Mouse (Mus musculus) neural tube, embryonic 11.5 days (tissue): ENCODE data around the gene Smpdl3b. TPM values are rescaled to one million over a fixed set of nuclear protein-coding genes. Genes with fewer than 3 reads are reported as not detected.

Experiments used
- ATAC-seq: fragments of 200-750 bp; cut with Nextera tagmentation; 2 replicates; pipeline ENCODE4 v1.8.0; 2017; ENCODE audit warnings: moderate number of reproducible peaks, mild to moderate bottlenecking, moderate TSS enrichment, moderate library complexity; ENCODE audit not compliant: insufficient read depth, low FRiP score, low TSS enrichment
- DNase-seq: peaks from one replicate; pipeline ENCODE4 v3.0.0-alpha.2; 2015; ENCODE audit warnings: low spot score
- H3K27ac ChIP-seq: fragments of 300-500 bp; sonication (generic); 2 replicates; pipeline ENCODE4 v1.5.1; 2014; ENCODE audit warnings: low read depth, mild to moderate bottlenecking, low read length
- H3K27me3 ChIP-seq: fragments of 300-500 bp; sonication (generic); 2 replicates; pipeline ENCODE4 v1.6.1; 2014; ENCODE audit warnings: mild to moderate bottlenecking, low read length, mixed read lengths; ENCODE audit not compliant: control insufficient read depth, insufficient read depth
- H3K36me3 ChIP-seq: fragments of 300-500 bp; sonication (generic); 2 replicates; pipeline ENCODE4 v1.6.1; 2014; ENCODE audit warnings: mild to moderate bottlenecking, low read length, moderate library complexity, mixed read lengths; ENCODE audit not compliant: control insufficient read depth, insufficient read depth
- H3K4me1 ChIP-seq: fragments of 300-500 bp; sonication (generic); 2 replicates; pipeline ENCODE4 v1.6.1; 2014; ENCODE audit warnings: low read length, mixed read lengths; ENCODE audit not compliant: control insufficient read depth, insufficient read depth
- H3K4me2 ChIP-seq: fragments of 300-500 bp; sonication (generic); 2 replicates; pipeline ENCODE4 v1.6.1; 2014; ENCODE audit warnings: low read depth, mild to moderate bottlenecking, moderate library complexity
- H3K4me3 ChIP-seq: fragments of 300-500 bp; sonication (generic); 2 replicates; pipeline ENCODE4 v1.5.1; 2014; ENCODE audit warnings: low read depth, low read length
- H3K9ac ChIP-seq: fragments of 300-500 bp; sonication (generic); 2 replicates; pipeline ENCODE4 v1.6.1; 2014; ENCODE audit warnings: mild to moderate bottlenecking, low read length
- H3K9me3 ChIP-seq: fragments of 300-500 bp; sonication (generic); 2 replicates; pipeline ENCODE4 v1.6.1; 2016; ENCODE audit warnings: low read length; ENCODE audit not compliant: control insufficient read depth
- WGBS: fragments of 180-500 bp; shearing (Covaris S2); extraction: QIAGEN DNeasy Blood & Tissue Kit; methylation state at CpG from one replicate; pipeline ENCODE4 v1.1.7; 2014; 5-methylcytosine and 5-hydroxymethylcytosine counted together
- polyA plus RNA-seq: library from polyadenylated mRNA; unstranded; fragments of >200 nt; fragmentation: Nextera tagmentation; extraction: Ambion mirVana; gene quantifications from 2 replicates; pipeline ENCODE4 v1.2.1, GENCODE M21; 2014

Smpdl3b gene
- polyA plus RNA-seq, 1 experiment from 2014 or later = 1.8 TPM

DNA sequence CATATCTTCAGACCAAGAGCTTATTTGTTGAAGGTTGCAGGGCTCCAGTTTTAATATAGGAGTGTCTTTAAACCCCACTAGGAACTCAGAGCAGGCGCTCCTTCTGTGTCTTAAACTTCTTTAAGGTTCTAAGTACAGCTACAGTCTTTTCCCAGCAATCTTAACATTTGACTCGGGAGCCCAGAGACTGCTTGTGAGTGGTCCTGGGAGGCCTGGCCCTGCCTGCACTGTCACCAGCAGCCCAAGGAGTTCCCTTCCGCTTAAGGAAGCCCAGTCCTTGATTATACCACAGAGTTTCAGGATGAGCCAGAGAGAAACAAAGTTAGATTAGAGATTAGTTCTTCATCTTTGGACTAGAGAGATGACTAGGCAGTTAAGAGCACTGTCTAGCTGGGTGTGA is 63.7 kb downstream of the Smpdl3b start:
- DNase-seq (no peak), ATAC-seq (no peak)
- no peak overlapping the region for H3K27ac ChIP-seq
- WGBS = 91% methylated on average over 3 of the region's 3 CpGs
- H3K4me1 ChIP-seq = no peaks in the 10 kb centered on the region
- no peaks in the 10 kb centered on the region for H3K9me3 ChIP-seq
- H3K36me3 ChIP-seq = peaks cover 11% of the 10 kb centered on the region
- no peak overlapping the region for H3K9ac ChIP-seq
- no peak overlapping the region for H3K4me2 ChIP-seq
- no peak overlapping the region for H3K4me3 ChIP-seq
- H3K27me3 ChIP-seq = no peaks in the 10 kb centered on the region

DNA sequence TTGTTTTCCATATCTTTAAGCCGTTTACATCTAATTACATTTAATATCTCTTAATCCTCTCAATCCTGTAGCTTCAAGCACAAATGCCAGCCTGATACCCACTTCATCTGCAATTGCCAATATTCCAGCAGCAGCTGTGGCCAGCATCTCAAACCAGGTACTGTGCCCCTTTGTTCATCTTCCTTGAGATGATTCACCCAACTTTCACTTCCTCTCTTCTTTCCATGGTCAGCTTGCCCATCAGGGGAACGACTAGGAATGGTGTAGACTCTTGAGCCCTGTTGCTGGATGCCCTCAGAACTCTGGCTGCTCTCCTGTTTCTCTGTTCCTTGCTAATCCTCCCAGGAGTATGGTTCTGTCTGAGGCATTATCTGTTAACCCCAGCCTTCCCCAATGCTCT is 67.4 kb downstream of the Smpdl3b start:
- no peak overlapping the region for H3K4me2 ChIP-seq
- 86% methylated on average over 2 of the region's 2 CpGs for whole genome bisulfite sequencing
- no peak for ATAC-seq
- H3K36me3 ChIP-seq = peaks cover 9% of the 10 kb centered on the region
- no peak for DNase-seq
- no peaks in the 10 kb centered on the region for H3K9me3 ChIP-seq
- no peak overlapping the region for H3K9ac ChIP-seq
- no peaks in the 10 kb centered on the region for H3K27me3 ChIP-seq
- H3K4me1 ChIP-seq = no peaks in the 10 kb centered on the region
- no peak overlapping the region for H3K27ac ChIP-seq
- no peak overlapping the region for H3K4me3 ChIP-seq

Other genes starting within 250 kb of the Smpdl3b start
- 6.1 and 7.0 TPM in 2 replicates for gene Sesn2, start 246.8 kb downstream of the Smpdl3b start, polyA plus RNA-seq
- gene Atpif1, start 223.6 kb downstream of the Smpdl3b start, polyA plus RNA-seq = 1,030 and 1,051 TPM in 2 replicates
- gene Dnajc8, start 221.7 kb downstream of the Smpdl3b start, polyA plus RNA-seq = 211 and 219 TPM in 2 replicates
- 0.12 and 0.21 TPM in 2 replicates for gene Ptafr, start 193.2 kb downstream of the Smpdl3b start, polyA plus RNA-seq
- gene Eya3, start 118.3 kb downstream of the Smpdl3b start, polyA plus RNA-seq = 28.4 TPM in 2 replicates
- gene Xkr8, start 24.7 kb downstream of the Smpdl3b start, polyA plus RNA-seq = 4.2 and 4.6 TPM in 2 replicates
- 123 and 132 TPM in 2 replicates for gene Rpa2, start 11.1 kb upstream of the Smpdl3b start, polyA plus RNA-seq
- gene Themis2, start 39.1 kb upstream of the Smpdl3b start, polyA plus RNA-seq = 1.1 and 1.3 TPM in 2 replicates
- gene Ppp1r8, start 85.9 kb upstream of the Smpdl3b start, polyA plus RNA-seq = 82.7 and 101 TPM in 2 replicates
- 96.1 and 103 TPM in 2 replicates for gene Stx12, start 127.3 kb upstream of the Smpdl3b start, polyA plus RNA-seq
- 28.2 and 28.4 TPM in 2 replicates for gene Fam76a, start 165.3 kb upstream of the Smpdl3b start, polyA plus RNA-seq
- gene Fgr, start 216.8 kb upstream of the Smpdl3b start, polyA plus RNA-seq = 0.09 and 0.24 TPM in 2 replicates